20 mouse cellular contexts compared by ENCODE assay signal in genomic region chr7:16257830-16258229, GRCm38 (mm10). TPM values are rescaled to one million over a fixed set of nuclear protein-coding genes. Genes with fewer than 3 reads are reported as not detected.
DNase-seq lines count a peak whose midpoint lies in the region; ATAC-seq and TF ChIP-seq lines count a peak whose summit lies in the region.
"Had no signal": no experiment of that assay in that cellular context is flagged by ENCODE, and none has a peak within 500 bp of the region (broad histone marks: within the 10 kb centered on the region; RNA-seq: fewer than 3 reads in every experiment).

No protein-coding gene starts in this region.

- 73% methylated on average over 11 of the region's 11 CpGs for WGBS in heart, adult 2 months
- 82% methylated on average over 11 of the region's 11 CpGs for WGBS in spleen, adult 2 months

- H3K9ac ChIP-seq in heart, adult 2 months (ENCODE audit: low read depth, low read length) = no peak overlapping the region
- H3K9ac ChIP-seq: embryonic facial prominence, embryonic 15.5 days; heart, embryonic 13.5 days; limb, embryonic 15.5 days; neural tube, embryonic 12.5 days had no signal

- no peaks in the 10 kb centered on the region for H3K79me2 ChIP-seq in heart, adult 2 months (replicated peaks; ENCODE audit: control insufficient read depth, insufficient read depth, low read length)

- peak; percentile 63 for TF ChIP-seq POLR2A in heart, adult 2 months (IDR thresholded peaks at IDR 0.05; ENCODE audit: insufficient read depth, low read depth, low read length)
- TF ChIP-seq POLR2A in spleen, adult 2 months (IDR thresholded peaks at IDR 0.05; ENCODE audit: low read depth, low read length) = no peak

- H3K27me3 ChIP-seq in heart, adult 2 months (ENCODE audit: control insufficient read depth, insufficient read depth, low read length) = no peaks in the 10 kb centered on the region
- no peaks in the 10 kb centered on the region for H3K27me3 ChIP-seq in spleen, adult 2 months (ENCODE audit: control insufficient read depth, insufficient read depth, low read length)
- H3K27me3 ChIP-seq: embryonic facial prominence, embryonic 15.5 days; heart, embryonic 13.5 days; limb, embryonic 15.5 days; neural tube, embryonic 12.5 days had no signal

- no peak for TF ChIP-seq EP300 in heart, adult 2 months (IDR thresholded peaks at IDR 0.05; ENCODE audit: insufficient read depth, low read depth, low read length)

- intact Hi-C loops in heart, adult 2 months (cut with DNase I) = no loop called here

- peak; percentile 36 to 49 for DNase-seq in heart, adult 2 months
- DNase-seq in heart, postnatal 4 days = no peak
- no peak for DNase-seq in spleen, adult 2 months (ENCODE audit: low read depth in 1 of 2, low spot score in 2 of 2)
- DNase-seq in spleen, adult 12 weeks (ENCODE audit: low spot score) = no peak
- DNase-seq in cerebellum, postnatal 25 days = no peak
- DNase-seq: adrenal gland, postnatal 14 days; cerebellum, adult 9-10 months; gastrocnemius, postnatal 25 days; kidney, adult 2 months; kidney, postnatal 36 days; layer of hippocampus, postnatal 36 days; right cerebral cortex, postnatal 14 days; thymus, postnatal 25 days had no signal

- H3K4me3 ChIP-seq in heart, adult 2 months = no peak overlapping the region
- H3K4me3 ChIP-seq in spleen, adult 2 months (ENCODE audit: extremely low read depth, insufficient read depth, insufficient read length) = no peak overlapping the region
- H3K4me3 ChIP-seq: embryonic facial prominence, embryonic 15.5 days; forebrain, embryonic 10.5 days; heart, embryonic 13.5 days; limb, embryonic 15.5 days; neural tube, embryonic 12.5 days had no signal

- H3K4me1 ChIP-seq in heart, adult 2 months (ENCODE audit: control insufficient read depth, insufficient read depth, low read length) = no peaks in the 10 kb centered on the region; the same call in 1 of the 2 replicates
- no peaks in the 10 kb centered on the region for H3K4me1 ChIP-seq in spleen, adult 2 months (ENCODE audit: control insufficient read depth, insufficient read depth, insufficient read length)
- H3K4me1 ChIP-seq: embryonic facial prominence, embryonic 15.5 days; forebrain, embryonic 10.5 days; heart, embryonic 13.5 days; limb, embryonic 15.5 days; neural tube, embryonic 12.5 days had no signal

- peak; percentile 80 for ATAC-seq in megakaryocyte, adult 5-6 weeks (ENCODE audit: poor library complexity, severe bottlenecking)
- no peak for ATAC-seq in CD4-positive, CD25-positive, alpha-beta regulatory T cell, adult 4 months

- H3K36me3 ChIP-seq in heart, adult 2 months (ENCODE audit: control insufficient read depth, insufficient read depth, low read length) = no peaks in the 10 kb centered on the region
- no peaks in the 10 kb centered on the region for H3K36me3 ChIP-seq in spleen, adult 2 months (ENCODE audit: control insufficient read depth, insufficient read depth, low read length)
- H3K36me3 ChIP-seq: embryonic facial prominence, embryonic 15.5 days; forebrain, embryonic 10.5 days; heart, embryonic 13.5 days; limb, embryonic 15.5 days; neural tube, embryonic 12.5 days had no signal

- H3K27ac ChIP-seq in heart, adult 2 months = no peak overlapping the region; the same call in 1 of the 2 replicates
- H3K27ac ChIP-seq in spleen, adult 2 months (ENCODE audit: insufficient read depth, low read length) = peak overlapping the region; percentile 27; the same call in 1 of the 2 replicates
- H3K27ac ChIP-seq: embryonic facial prominence, embryonic 15.5 days; forebrain, embryonic 10.5 days; heart, embryonic 13.5 days; limb, embryonic 15.5 days; neural tube, embryonic 12.5 days had no signal

- no peak for TF ChIP-seq CTCF in heart, adult 2 months (IDR thresholded peaks at IDR 0.05)
- no peak for TF ChIP-seq CTCF in spleen, adult 2 months (IDR thresholded peaks at IDR 0.05; ENCODE audit: extremely low read depth, insufficient read depth, insufficient read length, insufficient replicate concordance)

RNA-seq across cellular contexts. Expression of gene C5ar1, which starts 1.5 kb away (rescaled TPM):
- 1 to 10 TPM; 7.9 to 8.1 TPM for total RNA-seq in heart, adult 2 months (2021)
- polyA plus RNA-seq in heart, adult 2 months (2012; rRNA removed) = 10.0 TPM in 2 replicates
- total RNA-seq in heart, postnatal 4 days (2021) = 1 to 10 TPM; 1.8 to 1.9 TPM
- 7.5 and 11.0 TPM in 2 replicates for polyA plus RNA-seq in spleen, adult 2 months (2012; rRNA removed)
- total RNA-seq in megakaryocyte, adult 5-6 weeks (2015) = 49.8 TPM in 2 replicates
- total RNA-seq in megakaryocyte, adult 5-6 weeks (2017) = 13.6 and 22.2 TPM in 2 replicates
- polyA plus RNA-seq in CD4-positive, CD25-positive, alpha-beta regulatory T cell, adult 4 months (2017; shearing (Covaris generic)) = not detected

RNA-seq across cellular contexts. Expression of gene C5ar2, which starts 13.9 kb away (rescaled TPM):
- 1 to 10 TPM; 1.4 to 1.6 TPM for total RNA-seq in heart, adult 2 months (2021)
- polyA plus RNA-seq in heart, adult 2 months (2012; rRNA removed) = 1.1 and 1.3 TPM in 2 replicates
- total RNA-seq in heart, postnatal 4 days (2021) = under 1 TPM; 0.45 to 0.50 TPM
- polyA plus RNA-seq in spleen, adult 2 months (2012; rRNA removed) = 1.8 and 4.0 TPM in 2 replicates
- total RNA-seq in megakaryocyte, adult 5-6 weeks (2015) = 5.7 and 7.4 TPM in 2 replicates
- 6.9 and 10.7 TPM in 2 replicates for total RNA-seq in megakaryocyte, adult 5-6 weeks (2017)
- polyA plus RNA-seq in CD4-positive, CD25-positive, alpha-beta regulatory T cell, adult 4 months (2017; shearing (Covaris generic)) = under 1 TPM in 1 of 2 experiments, not detected in 1; 0.15 TPM

RNA-seq across cellular contexts. Expression of gene Inafm1, which starts 15.6 kb away (rescaled TPM):
- total RNA-seq in heart, adult 2 months (2021) = 10 to 100 TPM; 15.4 to 17.4 TPM
- 12.8 and 16.3 TPM in 2 replicates for polyA plus RNA-seq in heart, adult 2 months (2012; rRNA removed)
- total RNA-seq in heart, postnatal 4 days (2021) = 10 to 100 TPM; 12.5 to 13.6 TPM
- 33.7 and 53.6 TPM in 2 replicates for polyA plus RNA-seq in spleen, adult 2 months (2012; rRNA removed)
- 7.3 and 8.7 TPM in 2 replicates for total RNA-seq in megakaryocyte, adult 5-6 weeks (2015)
- 3.7 and 5.4 TPM in 2 replicates for total RNA-seq in megakaryocyte, adult 5-6 weeks (2017)
- 1 to 10 TPM; 1.0 to 2.3 TPM for polyA plus RNA-seq in CD4-positive, CD25-positive, alpha-beta regulatory T cell, adult 4 months (2017; shearing (Covaris generic))

RNA-seq across cellular contexts. Expression of gene Ccdc9, which starts 28.8 kb away (rescaled TPM):
- 10 to 100 TPM; 33.1 to 46.7 TPM for total RNA-seq in heart, adult 2 months (2021)
- 21.8 and 22.1 TPM in 2 replicates for polyA plus RNA-seq in heart, adult 2 months (2012; rRNA removed)
- 10 to 100 TPM; 39.4 to 43.1 TPM for total RNA-seq in heart, postnatal 4 days (2021)
- 32.4 and 33.3 TPM in 2 replicates for polyA plus RNA-seq in spleen, adult 2 months (2012; rRNA removed)
- total RNA-seq in megakaryocyte, adult 5-6 weeks (2015) = 26.0 and 30.3 TPM in 2 replicates
- total RNA-seq in megakaryocyte, adult 5-6 weeks (2017) = 117 and 121 TPM in 2 replicates
- 10 to 100 TPM in 1 of 2 experiments, 1 to 10 TPM in 1; 7.6 to 13.1 TPM for polyA plus RNA-seq in CD4-positive, CD25-positive, alpha-beta regulatory T cell, adult 4 months (2017; shearing (Covaris generic))

RNA-seq across cellular contexts. Expression of gene Dhx34, which starts 36.0 kb away (rescaled TPM):
- 1 to 10 TPM; 6.1 to 8.9 TPM for total RNA-seq in heart, adult 2 months (2021)
- 13.2 and 15.8 TPM in 2 replicates for polyA plus RNA-seq in heart, adult 2 months (2012; rRNA removed)
- 10 to 100 TPM in 1 of 2 experiments, 1 to 10 TPM in 1; 9.5 to 11.0 TPM for total RNA-seq in heart, postnatal 4 days (2021)
- 49.3 and 63.1 TPM in 2 replicates for polyA plus RNA-seq in spleen, adult 2 months (2012; rRNA removed)
- 8.5 and 9.5 TPM in 2 replicates for total RNA-seq in megakaryocyte, adult 5-6 weeks (2015)
- 7.5 and 8.3 TPM in 2 replicates for total RNA-seq in megakaryocyte, adult 5-6 weeks (2017)
- polyA plus RNA-seq in CD4-positive, CD25-positive, alpha-beta regulatory T cell, adult 4 months (2017; shearing (Covaris generic)) = 10 to 100 TPM in 1 of 2 experiments, 1 to 10 TPM in 1; 9.3 to 13.7 TPM

Comparison
In these comparisons a context has a peak if more than half of its experiments do, and no peak if none do; other contexts are left out.
1. DNase-seq: peak in heart, adult 2 months (2 of 2); none in heart, postnatal 4 days (single experiment), spleen, adult 2 months (0 of 2), spleen, adult 12 weeks (single experiment) and cerebellum, postnatal 25 days (0 of 2).